Mouse (Mus musculus): Measurements from ENCODE around the gene Thoc6. TPM values are rescaled to one million over a fixed set of nuclear protein-coding genes. Genes with fewer than 3 reads are reported as not detected.

Thoc6 gene
- total RNA-seq, 2 experiments from 2014 or later = 11.0 to 11.2 TPM

DNA sequence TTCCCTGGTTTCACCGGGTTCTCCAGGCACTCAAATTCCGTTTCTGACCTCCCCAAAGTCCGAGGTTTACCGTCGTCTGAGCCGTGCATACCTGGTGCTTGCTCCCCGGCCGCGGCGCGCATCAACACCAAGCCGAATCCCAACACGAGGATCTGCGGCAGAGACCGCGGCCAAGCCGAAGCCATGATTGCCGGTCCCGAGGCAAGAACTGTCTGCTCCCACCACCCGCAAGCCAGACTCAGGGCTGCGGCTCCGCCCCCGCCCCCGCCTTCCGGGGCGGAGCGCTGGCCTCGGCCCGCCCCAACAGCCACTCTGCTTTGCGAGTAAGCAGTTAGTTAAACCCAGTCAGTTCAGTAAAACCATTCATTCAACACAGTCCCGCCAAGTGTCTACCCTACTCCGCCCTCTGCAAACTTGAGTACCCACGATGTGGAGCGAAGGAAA is 3.6 kb upstream of the Thoc6 start, which contains the start of gene Tnfrsf12a:
Gene Tnfrsf12a (minus strand): TSS at position 233 of the 444 bp plus-strand sequence.
- peak; percentile 90 to 93 for DNase-seq

DNA sequence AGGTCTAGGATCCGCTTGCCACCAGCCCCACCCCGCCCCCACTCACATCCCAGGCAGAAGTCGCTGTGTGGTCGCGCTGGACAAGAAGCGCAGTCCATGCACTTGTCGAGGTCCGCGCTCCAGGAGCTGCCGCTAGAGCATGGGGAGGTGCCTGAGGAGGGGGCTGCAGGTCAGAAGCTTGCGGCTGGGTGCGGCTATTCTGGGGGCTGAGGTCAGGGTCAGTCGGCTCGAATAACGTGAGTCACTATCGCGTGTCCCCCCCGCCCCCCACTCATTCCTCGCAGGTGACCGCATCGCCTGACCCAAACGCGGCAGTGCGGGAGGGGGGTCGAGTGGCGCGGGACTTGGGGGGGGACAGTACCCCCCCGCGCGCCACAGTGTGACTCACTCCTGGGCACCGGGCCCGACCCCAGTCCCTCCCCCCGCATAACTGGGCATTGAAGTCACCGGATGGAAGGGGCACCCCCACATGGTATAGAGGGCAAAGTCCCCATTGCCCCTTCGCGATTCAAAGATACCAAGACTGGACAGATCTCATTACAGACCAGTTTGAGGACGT is 2.9 kb upstream of the Thoc6 start:
- DNase-seq = peak; percentile 68 to 78

DNA sequence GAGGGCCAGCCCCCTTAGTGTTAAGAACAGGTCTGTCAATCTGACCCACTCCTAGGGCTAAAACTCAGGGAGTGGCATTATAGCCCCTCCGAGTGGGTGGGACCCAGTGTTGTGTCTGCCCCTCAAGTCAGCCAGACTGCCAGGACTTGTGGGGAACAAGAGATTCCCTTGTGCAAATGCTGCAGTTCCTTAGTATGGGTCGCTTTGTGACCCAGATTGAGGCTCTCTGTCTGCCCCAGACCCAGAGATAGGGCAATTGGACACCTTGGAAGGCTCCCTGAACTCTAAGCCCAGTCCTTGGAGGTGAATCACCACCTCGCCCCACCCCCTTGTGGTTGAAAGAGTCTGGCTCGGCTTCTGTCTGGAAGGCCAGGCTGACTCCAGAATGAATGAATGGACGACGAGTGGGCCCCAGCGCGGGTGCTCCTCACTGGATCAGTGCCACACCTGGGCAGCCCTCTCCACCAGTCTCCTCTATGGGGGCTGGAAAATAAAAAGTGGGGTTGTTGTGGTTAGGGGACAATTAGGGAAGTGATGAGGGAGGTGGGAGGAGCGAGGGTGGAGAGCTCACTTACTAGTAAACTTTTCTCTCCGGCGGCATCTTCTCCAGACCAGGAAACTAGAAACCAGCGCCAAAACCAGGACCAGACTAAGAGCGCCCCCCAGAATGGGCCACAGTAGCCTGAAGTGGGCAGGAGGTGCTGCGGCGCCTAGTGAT is 2.0 kb upstream of the Thoc6 start:
- peak; percentile 62 to 73 for DNase-seq

DNA sequence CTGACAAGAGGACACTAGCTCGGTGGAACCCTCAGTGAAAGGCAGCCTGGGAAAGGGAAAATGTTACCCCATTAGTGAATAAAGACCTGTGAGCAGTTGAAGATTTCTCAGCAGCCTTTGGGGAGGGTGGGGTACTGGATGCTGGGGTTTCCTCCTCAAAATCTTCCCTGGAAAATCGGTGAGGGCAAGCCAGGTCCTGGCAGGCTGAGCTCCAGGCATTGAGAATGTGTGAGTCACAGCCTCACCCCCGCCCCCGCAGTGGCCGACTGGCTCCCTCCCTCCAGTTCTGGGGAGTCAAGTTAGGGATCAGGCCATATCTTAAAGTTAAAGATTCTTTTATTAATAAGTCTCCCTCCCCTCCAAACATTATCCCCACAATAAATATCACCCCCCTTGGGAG is 1.4 kb upstream of the Thoc6 start:
- peak; percentile 76 for DNase-seq

DNA sequence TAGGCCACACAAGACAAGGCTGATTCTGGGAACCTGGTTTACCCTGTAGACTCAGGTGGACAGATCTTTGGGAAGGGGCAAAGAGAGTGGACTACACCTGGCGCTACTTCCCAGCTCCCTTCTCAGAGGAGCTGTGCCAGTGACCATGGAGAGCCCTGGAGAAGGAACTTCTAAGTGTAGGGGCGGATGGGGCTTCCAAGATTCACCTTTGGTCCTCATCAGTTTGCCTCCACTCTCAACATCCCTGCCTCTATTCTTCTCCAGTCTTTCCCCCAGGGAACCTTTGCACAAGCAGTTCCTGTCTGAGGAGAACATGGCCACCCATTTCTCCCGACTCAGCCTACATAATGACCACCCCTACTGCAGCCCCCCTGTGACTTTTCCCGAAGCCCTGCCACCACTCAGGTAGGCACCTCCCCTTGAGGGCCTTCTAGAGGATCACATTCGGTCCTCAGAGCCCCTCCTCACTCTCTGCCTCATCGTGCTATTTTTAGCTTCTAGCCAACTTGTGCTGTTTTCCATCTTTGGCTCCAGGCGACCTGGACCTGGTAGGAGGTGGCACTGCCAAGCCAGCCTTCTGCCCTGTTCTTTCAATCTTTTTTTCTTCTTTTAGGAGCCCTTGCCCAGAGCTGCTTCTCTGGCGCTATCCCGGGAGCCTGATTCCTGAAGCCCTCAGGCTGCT is 730 bp upstream of the Thoc6 start:
- peak; percentile 64 for DNase-seq

DNA sequence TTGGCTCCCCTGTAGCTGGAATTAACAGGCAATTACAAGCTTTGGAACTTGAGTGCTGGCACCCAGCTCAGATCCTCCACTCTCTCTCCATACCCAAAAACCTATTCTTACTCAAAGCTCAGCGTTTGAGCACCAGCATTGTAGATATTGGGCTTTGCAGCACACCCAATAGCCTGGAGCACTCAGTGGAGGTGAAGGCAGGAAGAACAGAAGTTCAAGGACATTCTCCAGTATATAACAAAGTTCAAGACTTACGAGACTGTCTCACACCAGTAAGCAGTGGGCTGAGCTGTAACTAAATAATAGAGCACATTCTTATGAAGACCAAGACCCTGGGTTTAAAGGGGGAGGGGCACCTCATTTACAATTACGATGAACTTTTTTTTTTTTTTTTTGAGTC is 921 bp downstream of the Thoc6 start:
- no peak for DNase-seq

DNA sequence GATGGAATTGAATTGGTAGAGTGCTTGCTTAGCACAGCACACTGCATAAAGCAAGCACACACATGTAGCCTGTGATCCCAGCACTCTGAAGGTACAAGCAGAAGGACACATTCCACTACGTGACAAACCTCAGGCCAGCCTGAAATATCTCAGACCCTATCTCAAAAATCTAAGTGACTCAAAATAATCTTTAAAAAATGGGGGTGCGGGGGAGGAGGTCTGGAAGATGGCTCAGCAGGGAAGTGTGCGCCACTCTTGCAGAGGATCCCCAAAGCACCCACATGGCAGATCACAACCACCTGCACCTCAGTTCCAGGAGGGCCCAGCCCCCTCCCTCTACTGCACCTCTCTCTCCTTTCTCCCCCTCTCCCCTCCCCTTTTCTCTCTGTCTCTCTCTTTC is 2.2 kb downstream of the Thoc6 start:
- DNase-seq = no peak

DNA sequence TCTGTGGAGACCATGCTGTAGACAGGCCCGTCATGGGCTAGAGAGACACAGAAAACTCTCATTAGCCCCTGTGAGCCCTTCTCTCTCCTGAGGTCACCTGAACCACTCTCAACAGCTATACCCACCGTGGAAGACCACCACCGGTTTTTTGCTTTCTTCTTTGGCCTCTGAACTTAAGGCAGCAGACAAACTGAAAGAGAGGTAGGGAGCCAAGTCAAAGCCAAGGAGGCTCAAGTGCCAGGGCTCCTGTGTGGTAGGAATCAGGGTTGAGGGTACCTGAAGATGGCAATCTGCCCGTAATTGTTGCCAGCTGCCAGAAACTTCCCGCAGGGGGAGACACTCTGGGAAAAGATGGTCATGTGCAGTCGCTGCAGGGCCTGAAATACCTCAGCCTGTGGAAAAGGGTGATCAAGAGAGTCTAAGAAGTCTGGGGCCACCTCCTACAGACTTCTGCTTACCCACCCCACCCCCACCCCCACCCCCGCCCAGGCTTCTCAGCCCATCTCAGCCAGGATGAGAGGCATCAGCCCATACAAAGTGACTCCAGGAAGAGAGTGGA is 3.1 kb downstream of the Thoc6 start:
- DNase-seq = no peak

DNA sequence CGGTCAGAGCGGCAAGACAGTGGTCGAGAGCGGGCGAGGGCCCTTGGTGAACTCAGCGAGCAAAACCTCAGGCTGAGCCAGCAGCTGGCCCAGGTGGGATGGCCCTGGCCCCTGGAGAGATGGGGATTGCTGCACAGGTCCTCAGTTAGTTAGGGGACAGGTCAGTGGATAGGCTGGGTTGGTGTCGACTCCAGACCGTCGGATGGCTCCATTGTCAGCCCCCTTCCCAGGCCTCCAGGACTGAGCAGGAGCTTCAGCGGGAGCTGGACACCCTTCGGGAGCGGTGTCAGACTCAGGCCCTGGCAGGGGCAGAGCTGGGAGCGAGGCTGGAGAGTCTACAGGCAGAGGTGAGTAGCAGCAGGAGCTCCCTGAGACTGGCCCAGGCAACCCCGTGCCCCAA is 8.2 kb downstream of the Thoc6 start:
- DNase-seq = no peak

DNA sequence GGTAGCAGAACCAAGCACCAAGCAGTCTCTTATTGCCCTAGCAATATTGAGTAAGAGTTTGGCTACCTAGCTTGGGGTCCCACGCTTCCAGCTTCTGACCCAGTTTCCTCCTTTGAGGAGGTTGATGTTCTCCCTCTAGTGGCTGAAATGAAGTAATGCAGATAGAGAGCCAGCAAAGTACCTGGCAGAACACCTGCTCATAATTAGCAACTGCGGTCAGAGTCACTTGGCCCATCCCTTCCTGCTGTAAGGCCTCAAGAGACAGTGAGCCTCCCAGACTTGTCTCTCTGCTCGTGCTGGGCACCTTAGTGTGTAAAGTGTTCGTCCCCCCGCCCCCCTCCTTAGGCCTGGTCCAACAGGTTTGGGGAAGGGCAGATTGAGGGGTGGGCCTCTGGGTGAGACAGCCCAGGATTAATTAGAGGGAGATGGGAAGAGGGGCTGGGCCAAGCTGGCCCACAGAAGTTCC is 9.1 kb downstream of the Thoc6 start:
- peak in 1 of 2 experiments; percentile 37 for DNase-seq

DNA sequence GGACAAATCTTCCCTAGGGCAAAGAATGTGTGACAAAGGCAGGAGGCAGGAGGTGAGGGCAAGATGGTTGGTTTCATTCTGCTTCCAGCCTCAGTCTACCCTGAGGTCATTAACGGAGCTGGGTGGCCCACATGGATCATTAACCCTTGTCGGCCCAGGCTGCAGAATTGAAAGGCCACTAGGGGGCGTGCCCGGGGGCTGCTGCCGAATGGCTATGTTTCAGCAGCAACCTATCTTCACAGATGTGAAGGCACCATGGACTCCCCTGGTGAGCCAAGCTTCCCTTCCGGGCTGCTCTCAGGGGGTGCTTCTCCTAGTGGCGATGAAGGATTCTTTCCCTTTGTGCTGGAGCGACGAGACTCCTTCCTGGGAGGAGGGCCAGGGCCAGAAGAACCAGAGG is 12.2 kb downstream of the Thoc6 start:
- DNase-seq = no peak

DNA sequence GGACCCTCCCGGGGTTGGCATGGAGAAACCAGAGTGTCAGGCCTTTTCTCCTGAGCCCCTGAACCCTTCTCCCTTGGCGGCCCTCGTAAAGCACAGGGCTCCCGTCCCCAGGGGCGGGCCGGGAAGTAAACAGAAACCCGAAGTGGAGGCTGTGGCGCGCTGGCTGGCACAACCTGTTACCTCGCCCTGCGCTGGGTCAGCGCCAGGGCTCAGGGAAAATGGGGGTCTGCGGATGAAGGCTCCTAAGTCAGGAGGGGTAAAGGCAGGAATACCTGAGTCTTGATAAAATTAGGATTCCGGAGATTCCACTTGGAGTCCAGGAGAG is 12.8 kb downstream of the Thoc6 start:
- no peak for DNase-seq

DNA sequence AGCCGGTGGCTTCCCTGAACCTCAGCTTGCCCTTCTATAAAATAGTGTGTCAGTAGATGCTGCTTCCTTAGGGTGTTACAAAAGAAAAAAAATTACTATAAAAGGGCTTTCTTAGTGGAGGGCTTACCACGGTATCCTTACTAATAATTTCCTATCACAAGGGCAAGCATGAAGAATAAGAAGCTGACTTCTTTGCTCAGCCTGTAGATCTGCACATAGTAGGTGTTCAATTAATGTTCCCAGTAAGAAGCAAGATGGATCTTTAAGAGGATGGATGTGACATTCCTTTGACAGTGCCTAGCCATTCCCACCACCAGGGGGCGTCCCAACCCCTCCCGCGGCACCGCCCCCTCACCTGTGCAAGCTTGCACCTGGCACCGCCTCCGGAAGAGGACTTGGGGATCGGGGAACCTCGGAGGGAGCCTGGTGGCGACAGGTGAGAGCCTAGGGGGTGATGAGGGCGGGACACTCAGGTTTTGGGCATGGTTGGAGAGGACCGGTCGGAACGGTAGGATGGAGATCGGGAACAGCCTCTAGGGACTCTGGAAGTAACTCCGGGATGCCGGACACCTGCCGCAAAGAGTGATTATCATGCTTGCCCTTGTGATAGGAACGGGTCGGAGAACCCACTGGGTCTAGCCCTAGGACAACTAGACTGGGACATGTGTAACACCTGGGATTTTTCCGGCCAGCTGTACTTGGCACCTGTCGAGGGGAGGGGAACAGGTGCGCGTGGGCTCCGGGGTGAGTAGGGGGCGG is 13.4 kb downstream of the Thoc6 start, which contains the start of gene Bicdl2:
Gene Bicdl2 (plus strand): TSS at position 390 of the 759 bp plus-strand sequence.
- peak in 1 of 2 experiments; percentile 47 for DNase-seq

DNA sequence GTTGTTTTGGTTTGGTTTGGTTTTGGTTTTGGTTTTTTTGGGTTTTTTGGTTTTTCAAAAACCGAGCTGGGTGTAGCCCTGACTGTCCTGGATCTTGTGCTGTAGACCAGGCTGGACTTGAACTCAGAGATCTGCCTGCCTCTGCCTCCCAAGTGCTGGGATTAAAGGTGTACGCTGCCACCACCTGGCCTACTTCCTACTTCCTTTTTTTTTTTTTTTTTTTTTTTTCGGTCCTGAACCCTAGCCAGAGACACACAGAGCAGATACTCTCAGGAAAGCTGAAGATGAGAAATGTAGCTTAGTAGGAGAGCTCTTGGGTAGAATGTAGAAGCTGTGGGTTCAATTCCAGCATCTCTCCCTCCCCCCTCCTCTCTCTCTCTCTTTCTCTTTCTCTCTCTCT is 15.2 kb downstream of the Thoc6 start:
- no peak for DNase-seq

DNA sequence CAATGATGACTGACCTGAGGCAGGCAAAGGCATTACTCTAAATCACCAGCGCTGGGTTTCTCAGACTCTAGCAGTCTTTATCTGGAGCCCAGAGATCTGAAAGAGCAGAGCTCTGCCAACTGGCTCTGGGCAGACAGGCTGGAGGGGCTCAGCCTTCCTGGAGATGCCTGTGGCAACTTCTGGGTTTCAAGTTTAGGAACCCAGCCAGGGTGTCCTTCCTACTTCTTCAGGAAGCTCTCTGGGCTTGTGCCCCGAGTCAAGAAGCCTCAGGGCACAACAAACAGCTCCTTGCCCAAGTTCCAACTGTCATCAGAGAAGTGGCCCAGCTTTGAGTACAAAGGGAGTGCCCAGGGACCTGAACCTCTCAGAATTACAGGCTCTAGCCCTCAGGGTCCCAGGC is 19.3 kb downstream of the Thoc6 start:
- DNase-seq = no peak

DNA sequence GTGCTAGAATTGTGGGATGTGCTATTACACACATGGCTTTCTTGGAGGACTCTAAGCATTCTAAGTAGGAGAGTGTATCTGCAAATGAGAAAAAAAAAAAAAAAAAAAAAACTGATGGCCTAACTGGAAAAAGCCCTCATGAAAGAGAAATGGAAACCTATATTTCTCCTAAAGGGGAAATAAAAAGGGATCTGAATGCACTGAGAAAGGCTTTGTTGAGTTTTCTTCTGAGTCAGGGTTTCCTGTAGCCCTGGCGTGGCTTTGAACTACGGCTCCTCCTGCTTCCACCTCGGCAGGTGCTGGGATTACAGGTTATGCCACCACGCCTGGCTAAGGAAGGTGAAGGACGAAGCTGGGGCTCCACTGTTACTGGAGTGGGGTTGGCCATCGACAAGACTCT is 19.7 kb downstream of the Thoc6 start:
- no peak for DNase-seq

DNA sequence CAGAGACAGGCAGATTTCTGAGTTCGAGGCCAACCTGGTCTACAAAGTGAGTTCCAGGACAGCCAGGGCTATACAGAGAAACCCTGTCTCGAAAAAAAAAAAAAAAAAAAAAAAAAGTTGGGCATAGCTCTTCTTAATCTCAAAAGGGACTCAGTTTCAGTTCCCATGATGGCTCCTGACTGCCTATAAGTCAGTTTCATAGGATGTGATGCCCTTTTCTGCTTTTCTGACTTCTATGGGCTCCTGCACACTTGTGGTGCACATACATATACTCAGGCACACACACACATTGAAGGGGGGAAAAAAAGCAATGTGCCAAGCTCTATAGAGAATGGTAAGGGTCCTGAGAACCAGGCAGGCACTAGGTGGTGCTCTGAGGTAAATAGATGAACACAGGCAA is 20.4 kb downstream of the Thoc6 start:
- DNase-seq = no peak

DNA sequence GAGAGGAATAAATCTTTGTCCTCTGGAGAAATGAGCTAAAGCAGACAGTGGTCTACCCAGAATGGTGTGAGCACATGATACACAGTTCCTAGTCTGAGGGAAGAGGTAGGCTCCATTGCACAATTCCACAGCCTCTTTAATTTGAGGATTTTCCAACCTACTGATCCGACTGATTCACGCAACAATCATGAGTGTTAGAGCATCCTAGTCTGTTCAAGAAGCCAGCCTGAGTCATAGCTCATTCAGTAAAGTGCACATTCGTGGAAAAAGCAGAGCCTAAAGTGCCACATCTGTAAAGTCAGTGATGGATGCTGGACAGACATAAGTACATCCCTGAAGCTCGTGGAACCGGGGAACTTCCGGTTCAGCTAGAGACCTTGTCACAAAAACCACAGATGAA is 22.3 kb downstream of the Thoc6 start:
- no peak for DNase-seq

DNA sequence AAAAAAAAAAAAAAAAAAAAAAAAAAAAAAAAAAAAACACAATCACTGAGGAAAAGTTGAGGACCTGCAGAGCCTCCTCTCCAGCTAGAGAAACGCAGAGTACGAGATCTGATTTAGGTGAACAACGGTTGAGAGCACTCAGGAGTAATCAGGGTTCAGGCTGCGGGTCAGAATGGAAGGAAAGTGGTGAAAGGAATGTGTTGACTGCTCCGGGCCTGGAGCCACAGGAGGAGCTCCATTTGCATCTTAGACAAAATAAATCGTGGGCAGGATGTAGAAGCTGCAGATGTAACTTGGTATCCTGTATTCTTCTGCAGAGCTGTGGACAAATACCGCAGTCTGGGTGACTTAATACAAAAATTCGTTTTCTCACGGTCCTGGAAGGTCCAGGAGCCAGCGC is 27.8 kb downstream of the Thoc6 start:
- DNase-seq = no peak

DNA sequence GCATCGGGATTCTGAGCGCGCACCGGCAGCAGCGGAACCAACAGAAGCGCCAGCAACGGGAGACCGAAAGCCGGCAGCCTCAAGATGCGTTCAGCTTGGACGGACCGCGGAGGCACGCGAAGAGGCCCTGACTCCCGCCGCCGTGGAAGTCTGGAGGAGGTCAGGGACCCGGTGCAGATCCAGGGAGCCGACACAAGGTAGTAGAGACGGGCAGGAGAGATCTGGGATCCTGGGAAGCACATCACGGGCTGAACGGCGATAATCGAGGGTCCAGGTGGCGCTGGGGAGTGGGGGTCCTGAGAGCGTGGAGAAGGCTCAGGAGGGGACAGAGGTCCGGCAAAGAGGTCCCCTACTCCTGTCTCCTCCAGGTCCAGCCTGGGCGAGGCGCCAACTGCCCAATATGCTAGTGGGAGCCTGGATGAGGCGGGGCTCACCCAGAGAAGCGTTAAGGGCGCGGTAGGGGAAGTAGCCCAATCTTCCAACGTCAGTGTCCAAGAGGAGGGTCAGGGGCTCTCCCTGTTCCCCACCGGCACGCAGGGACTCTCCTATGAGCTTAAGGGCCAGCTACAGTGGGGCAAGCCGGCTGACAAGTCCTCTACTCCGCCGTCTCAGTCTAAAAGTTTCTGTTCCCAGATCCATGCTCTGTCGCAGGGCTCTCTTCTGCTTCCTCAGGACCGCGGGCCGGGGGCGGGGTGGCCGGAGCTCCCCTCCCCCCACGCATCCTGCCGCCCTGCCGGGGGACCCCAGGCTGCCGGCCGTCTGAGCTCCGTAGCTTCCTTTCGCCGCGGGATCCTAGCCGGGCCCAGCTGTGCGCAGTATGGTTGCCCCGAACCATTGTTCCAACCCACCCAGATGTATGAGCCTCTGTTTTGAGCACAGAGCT is 28.8 kb downstream of the Thoc6 start, which contains the start of gene Mmp25:
Gene Mmp25 (minus strand): TSS at position 665 of the 883 bp plus-strand sequence.
- DNase-seq = no peak

DNA sequence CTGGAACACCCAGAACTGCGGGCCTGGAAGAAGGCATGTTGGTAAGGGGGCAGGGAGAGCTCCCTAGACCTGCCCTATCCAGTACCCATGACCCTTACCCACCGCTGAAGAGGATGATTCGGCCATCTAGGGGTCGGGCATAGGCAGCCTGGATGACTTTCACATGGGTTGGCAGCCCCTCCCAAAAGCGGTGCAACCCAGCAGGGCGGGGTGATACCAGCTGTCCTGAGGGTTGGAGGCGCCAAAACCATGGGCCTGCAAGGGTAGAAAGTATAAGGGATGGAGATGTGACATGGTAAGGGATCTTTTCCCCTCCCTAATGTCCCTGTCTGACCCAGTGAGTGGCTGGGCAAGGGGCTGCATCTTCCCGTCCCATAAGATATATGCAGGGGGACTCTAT is 42.4 kb downstream of the Thoc6 start:
- DNase-seq = no peak

Data from heart, adult 18-20 months (tissue).